Mouse (Mus musculus) Muller cell, postnatal 12 days (primary cell): ENCODE measurements around the gene Uqcrc1.

Experiments
- DNase-seq: peaks from one replicate; pipeline ENCODE4 v3.0.0-alpha.2; 2015; ENCODE audit errors: inconsistent ontology term

The Uqcrc1 gene

GRCm38 (mm10) chr9:108985710-108986109 is 49.3 kb downstream of the Uqcrc1 start, which contains the start of gene Ucn2:
Gene Ucn2 (plus strand): TSS chr9:108986010.
- DNase-seq: no peak

- no peak for DNase-seq
Measured at GRCm38 (mm10) chr9:108987704-108988350, 51.4 kb downstream of the Uqcrc1 start.

- no peak for DNase-seq
Measured at GRCm38 (mm10) chr9:108989802-108990461, 53.5 kb downstream of the Uqcrc1 start.

GRCm38 (mm10) chr9:108990462-108990820 is 54.0 kb downstream of the Uqcrc1 start:
- DNase-seq: peak; percentile 21

- DNase-seq: peak; percentile 96
Measured at GRCm38 (mm10) chr9:108991428-108992084, 55.1 kb downstream of the Uqcrc1 start, which contains the start of gene Pfkfb4. Gene Pfkfb4 (plus strand): TSS chr9:108991778.

GRCm38 (mm10) chr9:108992085-108992469 is 55.6 kb downstream of the Uqcrc1 start:
- no peak for DNase-seq

- DNase-seq: no peak
Measured at GRCm38 (mm10) chr9:108992620-108993361, 56.4 kb downstream of the Uqcrc1 start.

GRCm38 (mm10) chr9:108996411-108996810 is 60.0 kb downstream of the Uqcrc1 start:
- no peak for DNase-seq

- no peak for DNase-seq
Measured at GRCm38 (mm10) chr9:108998287-108999166, 62.1 kb downstream of the Uqcrc1 start.

- DNase-seq: peak; percentile 35
Measured at GRCm38 (mm10) chr9:108999167-108999526, 62.7 kb downstream of the Uqcrc1 start.
